Mouse (Mus musculus) heart, postnatal 0 days (tissue): ENCODE measurements at regions not wholly inside any gene's neighbourhood (a gene's known extent, or its start where the extent isn't known, plus 50 kb on each side); places are given as distances from the start of the nearest gene placed in this dataset.

Source experiments
- ATAC-seq: fragments of 200-750 bp; cut with Nextera tagmentation; 2 replicates; pipeline ENCODE4 v1.8.0; 2017; ENCODE audit warnings: low read depth, moderate number of reproducible peaks, moderate library complexity; ENCODE audit not compliant: insufficient read depth
- DNase-seq: peaks from one replicate; pipeline ENCODE4 v3.0.0-alpha.2; 2016; ENCODE audit warnings: low spot score
- H3K27ac ChIP-seq: fragments of 300-500 bp; sonication (generic); 2 replicates; pipeline ENCODE4 v1.5.1; 2014; ENCODE audit warnings: low read depth, mild to moderate bottlenecking
- H3K27me3 ChIP-seq: fragments of 300-500 bp; sonication (generic); 2 replicates; pipeline ENCODE4 v1.6.1; 2014; ENCODE audit warnings: low read length, mixed read lengths; ENCODE audit not compliant: control insufficient read depth, insufficient read depth
- H3K36me3 ChIP-seq: fragments of 300-500 bp; sonication (generic); replicated peaks from 2 replicates; pipeline ENCODE4 v1.6.1; 2014; ENCODE audit warnings: low read length, mixed read lengths; ENCODE audit not compliant: control insufficient read depth, insufficient read depth
- H3K4me1 ChIP-seq: fragments of 300-500 bp; sonication (generic); 2 replicates; pipeline ENCODE4 v1.6.1; 2014; ENCODE audit warnings: antibody characterized with exemption; ENCODE audit not compliant: control insufficient read depth, insufficient read depth
- H3K4me2 ChIP-seq: fragments of 300-500 bp; sonication (generic); 2 replicates; pipeline ENCODE4 v1.6.1; 2014; ENCODE audit warnings: low read depth, mild to moderate bottlenecking, low read length, moderate library complexity
- H3K4me3 ChIP-seq: fragments of 300-500 bp; sonication (generic); 2 replicates; pipeline ENCODE4 v1.5.1; 2014; ENCODE audit warnings: low read depth, low read length
- H3K9ac ChIP-seq: fragments of 300-500 bp; sonication (generic); replicated peaks from 2 replicates; pipeline ENCODE4 v1.6.1; 2014; ENCODE audit warnings: low read depth, low read length, mixed read lengths
- H3K9me3 ChIP-seq: fragments of 300-500 bp; sonication (generic); replicated peaks from 2 replicates; pipeline ENCODE4 v1.6.1; 2016; ENCODE audit warnings: low read length; ENCODE audit not compliant: control insufficient read depth
- CTCF ChIP-seq: IDR thresholded peaks from 2 replicates; pipeline ENCODE4 v1.5.1; 2016; ENCODE audit warnings: antibody characterized with exemption, control low read depth, low read depth
- EP300 ChIP-seq: IDR thresholded peaks from 2 replicates; pipeline ENCODE4 v1.6.1; 2016; ENCODE audit warnings: antibody characterized with exemption, low read depth
- WGBS: fragments of 180-500 bp; shearing (Covaris S2); extraction: QIAGEN DNeasy Blood & Tissue Kit; methylation state at CpG from one replicate; pipeline ENCODE4 v1.1.7; 2014; 5-methylcytosine and 5-hydroxymethylcytosine counted together

- Histone ChIP-seq H3K9me3 (no peaks in the 10 kb centered on the region), H3K27ac (no peak overlapping the region), H3K9ac (no peak overlapping the region), H3K27me3 (no peaks in the 10 kb centered on the region), H3K36me3 (no peaks in the 10 kb centered on the region), H3K4me3 (no peak overlapping the region), H3K4me2 (no peak overlapping the region), H3K4me1 (0 out of 2 replicates have a peak, but pooled peaks cover 10% of the 10 kb centered on the region)
- WGBS: 58% methylated on average over 2 of the region's 2 CpGs
- TF ChIP-seq CTCF: no peak
- TF ChIP-seq EP300: no peak
- no peak for ATAC-seq
- DNase-seq: no peak
Measured at GRCm38 (mm10) chr8:115534030-115534429, 173.6 kb downstream of the Maf start.

GRCm38 (mm10) chr8:115531343-115531742 lies 176.3 kb downstream of the Maf start:
- H3K4me1 ChIP-seq: peaks cover 12% of the 10 kb centered on the region; the same call in 1 of the 2 replicates
- no peaks in the 10 kb centered on the region for H3K36me3 ChIP-seq
- no peaks in the 10 kb centered on the region for H3K27me3 ChIP-seq
- H3K9ac ChIP-seq: no peak overlapping the region
- H3K4me3 ChIP-seq: no peak overlapping the region
- WGBS: 91% methylated on average over 6 of the region's 6 CpGs
- H3K27ac ChIP-seq: no peak overlapping the region
- no peaks in the 10 kb centered on the region for H3K9me3 ChIP-seq
- H3K4me2 ChIP-seq: no peak overlapping the region
- ATAC-seq (no peak), DNase-seq (no peak)
- no peak for TF ChIP-seq CTCF
- TF ChIP-seq EP300: no peak

- Histone ChIP-seq H3K4me1 (peaks cover 7% of the 10 kb centered on the region; the same call in 1 of the 2 replicates), H3K4me2 (peak overlapping the region; percentile 39)
Measured at GRCm38 (mm10) chr8:115529568-115530342, 177.8 kb downstream of the Maf start.

GRCm38 (mm10) chr8:115528879-115529278 lies 178.7 kb downstream of the Maf start:
- no peaks in the 10 kb centered on the region for H3K9me3 ChIP-seq
- no peak for TF ChIP-seq EP300
- H3K36me3 ChIP-seq: no peaks in the 10 kb centered on the region
- DNase-seq (no peak), ATAC-seq (no peak)
- 97% methylated on average over 11 of the region's 11 CpGs for whole genome bisulfite sequencing
- H3K9ac ChIP-seq: no peak overlapping the region
- H3K4me1 ChIP-seq: peaks cover 7% of the 10 kb centered on the region; the same call in 1 of the 2 replicates
- H3K27ac ChIP-seq: no peak overlapping the region
- H3K4me2 ChIP-seq: no peak overlapping the region
- H3K27me3 ChIP-seq: no peaks in the 10 kb centered on the region
- no peak overlapping the region for H3K4me3 ChIP-seq

More at GRCm38 (mm10) chr8:115529568-115530342, 177.8 kb downstream of the Maf start:
- Histone ChIP-seq H3K36me3 (no peaks in the 10 kb centered on the region), H3K9me3 (no peaks in the 10 kb centered on the region), H3K4me3 (no peak overlapping the region), H3K27me3 (no peaks in the 10 kb centered on the region), H3K27ac (no peak overlapping the region; the same call in 1 of the 2 replicates), H3K9ac (no peak overlapping the region)
- TF ChIP-seq EP300 (no peak), CTCF (no peak)
- 28% methylated on average over 14 of the region's 14 CpGs for WGBS
- ATAC-seq (no peak), DNase-seq (peak; percentile 24)

GRCm38 (mm10) chr8:115525149-115525548 lies 182.4 kb downstream of the Maf start:
- Histone ChIP-seq H3K9ac (no peak overlapping the region), H3K4me2 (no peak overlapping the region), H3K36me3 (no peaks in the 10 kb centered on the region), H3K27me3 (no peaks in the 10 kb centered on the region), H3K4me3 (no peak overlapping the region), H3K27ac (no peak overlapping the region), H3K9me3 (no peaks in the 10 kb centered on the region; the same call in 1 of the 2 replicates), H3K4me1 (peaks cover 7% of the 10 kb centered on the region; the same call in 1 of the 2 replicates)
- DNase-seq (no peak), ATAC-seq (no peak)
- TF ChIP-seq EP300 (no peak), CTCF (no peak)
- 83% methylated on average over 8 of the region's 8 CpGs for WGBS
